Mouse (Mus musculus) adrenal gland, adult (tissue): ENCODE measurements around the gene Ccdc171.
A peak's percentile ranks its signal among the peaks of the same experiment; 100 is the strongest.

Source experiments
- DNase-seq, 2 experiments: peaks; one replicate each; pipeline ENCODE4 v3.0.0; 2022 to 2023; ENCODE audit warnings: low spot score in 1 of 2; ENCODE audit not compliant: inconsistent age in 2 of 2

Gene Ccdc171

GRCm38 (mm10) chr4:83791811-83792210 is 266.5 kb downstream of the Ccdc171 start:
- DNase-seq = no peak

GRCm38 (mm10) chr4:83794315-83794922 is 269.1 kb downstream of the Ccdc171 start:
- DNase-seq = peak; percentile 31 to 79

GRCm38 (mm10) chr4:83794930-83795459 is 269.6 kb downstream of the Ccdc171 start:
- no peak for DNase-seq

DNA sequence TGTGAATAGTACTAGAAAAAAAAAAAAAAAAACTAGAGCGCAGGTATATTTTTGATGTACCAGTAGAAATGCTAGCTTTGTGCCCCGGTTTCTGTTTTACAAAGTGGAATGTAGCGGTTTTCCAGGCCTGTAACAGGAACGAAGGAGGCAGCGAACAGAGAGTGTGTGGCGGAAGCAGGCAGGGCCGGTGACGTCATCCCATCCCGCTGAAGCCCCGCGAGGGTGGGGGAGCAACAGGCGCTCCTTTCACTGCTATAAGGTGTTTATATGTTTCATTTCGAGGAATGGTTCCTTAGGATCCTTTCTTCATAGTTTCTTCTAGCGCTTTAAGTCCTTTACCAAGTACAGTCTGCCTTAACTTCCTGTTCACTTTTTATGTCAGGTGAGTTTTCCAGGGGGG is 272.6 kb downstream of the Ccdc171 start:
- DNase-seq = no peak

GRCm38 (mm10) chr4:83798674-83799430 is 273.5 kb downstream of the Ccdc171 start:
- no peak for DNase-seq

GRCm38 (mm10) chr4:83800402-83800801 is 275.1 kb downstream of the Ccdc171 start:
- DNase-seq = no peak

DNA sequence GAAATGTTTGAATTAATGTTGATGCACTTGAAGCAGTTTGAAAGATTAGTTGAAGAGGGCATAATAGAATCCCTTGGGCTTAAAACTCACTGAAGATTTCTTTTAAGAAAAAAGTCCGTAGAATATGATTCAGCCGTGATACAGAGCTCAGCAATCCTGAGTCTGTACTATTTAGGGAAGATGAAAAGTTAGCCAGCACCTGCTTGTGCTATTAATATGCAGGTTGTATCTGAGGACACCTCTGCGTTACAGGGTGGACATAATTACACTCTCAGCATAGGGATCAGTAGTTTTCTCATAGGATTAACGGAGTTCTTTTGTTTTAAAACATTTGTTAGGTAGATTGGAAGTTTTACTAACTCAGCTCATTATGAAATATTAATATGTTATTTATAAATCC is 291.6 kb downstream of the Ccdc171 start:
- DNase-seq = no peak

DNA sequence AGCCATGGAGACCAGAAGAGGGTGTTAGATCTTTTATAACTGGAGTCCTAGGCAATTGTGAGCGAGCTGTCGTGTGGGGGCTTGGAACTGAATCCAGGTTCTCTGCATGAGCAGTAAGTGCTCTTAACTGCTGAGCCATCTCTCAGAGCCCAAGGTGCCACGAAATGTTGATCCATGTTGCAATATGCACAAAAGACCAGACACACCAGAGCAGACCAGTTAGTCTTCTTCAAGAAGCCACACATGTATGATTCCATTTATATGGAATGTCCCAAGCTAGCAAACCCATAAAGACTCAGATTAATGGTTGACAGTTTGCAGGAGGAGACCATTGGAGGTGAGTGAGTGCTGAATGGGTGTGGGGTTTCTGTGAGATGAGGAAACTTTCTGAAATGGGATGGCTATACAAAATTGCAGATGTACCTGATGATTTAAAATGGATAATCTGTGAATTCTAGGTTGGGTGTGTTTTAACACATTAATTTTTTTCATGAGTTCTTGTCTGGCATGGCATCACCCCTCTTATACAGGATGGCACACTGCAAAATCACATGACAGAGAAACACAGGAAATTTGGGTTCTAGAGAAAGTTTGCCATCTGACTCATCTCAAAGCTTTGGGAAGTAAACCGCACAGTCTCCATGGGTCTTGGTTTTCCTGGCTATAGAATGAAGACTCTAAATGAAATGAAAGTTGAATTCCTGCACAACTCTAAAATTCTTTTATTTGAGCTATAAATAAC is 304.5 kb downstream of the Ccdc171 start:
- DNase-seq = no peak

DNA sequence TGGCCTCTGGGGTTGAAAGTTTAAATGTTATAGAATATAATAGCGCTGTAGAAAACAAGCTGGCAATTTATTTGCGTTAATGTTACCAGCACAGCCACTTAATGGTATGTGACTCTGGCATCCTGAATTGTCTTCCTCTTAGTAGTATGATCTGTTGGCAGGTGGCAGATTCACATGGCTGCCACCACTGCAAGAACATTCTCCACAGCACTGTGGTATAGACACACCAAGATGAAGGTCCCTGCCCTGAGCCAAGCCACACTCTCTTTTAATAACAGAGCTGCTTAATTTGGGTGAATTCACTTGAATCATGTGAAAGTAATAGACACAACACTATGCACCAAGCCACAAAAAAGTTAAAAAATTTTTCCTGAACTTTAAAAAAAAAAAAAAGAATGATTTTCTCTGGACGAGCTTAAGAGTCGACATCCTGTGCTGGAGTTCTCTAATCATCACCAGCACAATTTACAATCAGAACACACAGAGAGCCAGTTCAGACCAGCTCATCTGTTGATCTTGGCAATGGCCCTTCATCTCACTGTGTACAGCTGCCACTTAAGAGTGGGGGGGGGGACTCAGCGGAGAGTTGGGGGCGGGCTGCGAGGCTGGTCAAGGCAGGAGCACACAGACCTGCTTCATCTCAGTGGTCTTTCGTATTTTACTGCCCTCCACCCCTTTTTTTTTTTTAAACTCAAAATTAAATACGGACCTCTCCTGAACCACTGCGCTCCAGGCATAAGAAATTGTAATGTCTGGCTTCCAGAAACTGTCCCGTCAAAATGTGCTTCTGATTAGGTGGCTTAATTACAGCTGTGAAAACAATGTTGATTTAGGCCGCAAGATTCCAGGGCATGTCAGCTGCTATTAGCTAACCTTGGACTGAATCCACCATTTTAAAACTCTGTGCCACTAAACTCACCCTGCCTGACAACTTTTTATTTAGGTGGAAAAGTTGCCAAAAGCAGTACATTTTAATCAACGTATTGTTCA is 305.8 kb downstream of the Ccdc171 start:
- no peak for DNase-seq

DNA sequence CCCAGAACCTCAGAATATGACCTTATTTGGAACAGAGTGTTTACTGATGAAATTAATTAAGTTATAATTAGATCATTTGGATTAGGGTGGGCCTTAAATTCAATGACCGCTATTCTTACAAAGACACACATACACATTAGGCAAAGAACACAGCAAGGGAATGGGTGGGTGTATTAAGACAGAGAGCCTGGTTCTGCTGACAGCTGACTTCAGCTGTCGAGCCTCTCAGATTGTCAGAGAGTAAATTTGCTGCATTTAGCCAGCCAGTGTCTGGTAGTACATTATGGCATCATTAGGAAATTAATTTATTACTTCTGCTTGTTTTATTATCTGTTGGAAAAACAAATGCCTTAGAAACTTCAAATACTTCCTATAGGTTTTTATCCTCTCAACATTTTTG is 313.7 kb downstream of the Ccdc171 start:
- DNase-seq = no peak

GRCm38 (mm10) chr4:83846304-83846703 is 321.0 kb downstream of the Ccdc171 start:
- DNase-seq = no peak

GRCm38 (mm10) chr4:83853885-83854284 is 328.5 kb downstream of the Ccdc171 start:
- no peak for DNase-seq

DNA sequence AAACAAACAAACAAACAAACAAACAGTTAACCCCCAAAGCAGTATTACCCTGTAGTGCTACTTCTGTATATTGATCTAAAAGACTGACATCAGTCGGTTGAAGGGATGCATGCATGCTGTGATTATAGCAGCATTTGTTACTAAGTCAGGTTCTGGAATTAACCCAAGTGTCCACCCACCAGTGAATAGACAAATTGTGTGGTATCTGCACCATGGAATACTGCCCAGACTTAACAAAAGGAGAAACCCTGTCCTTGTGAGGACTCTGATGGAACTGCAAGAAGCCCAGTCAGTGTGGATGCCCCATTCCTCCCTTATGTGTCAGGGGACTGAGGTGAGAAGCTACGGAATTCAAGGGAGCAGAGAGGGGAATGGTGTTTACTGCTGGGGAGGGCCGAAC is 336.4 kb downstream of the Ccdc171 start:
- peak in 1 of 2 experiments; percentile 33 for DNase-seq

GRCm38 (mm10) chr4:83862295-83862694 is 336.9 kb downstream of the Ccdc171 start:
- DNase-seq = no peak

- DNase-seq = no peak
These were observed 351.3 kb downstream of the Ccdc171 start for GRCm38 (mm10) chr4:83876600-83876999.

- no peak for DNase-seq
These were observed 352.9 kb downstream of the Ccdc171 start for GRCm38 (mm10) chr4:83878236-83878635.

DNA sequence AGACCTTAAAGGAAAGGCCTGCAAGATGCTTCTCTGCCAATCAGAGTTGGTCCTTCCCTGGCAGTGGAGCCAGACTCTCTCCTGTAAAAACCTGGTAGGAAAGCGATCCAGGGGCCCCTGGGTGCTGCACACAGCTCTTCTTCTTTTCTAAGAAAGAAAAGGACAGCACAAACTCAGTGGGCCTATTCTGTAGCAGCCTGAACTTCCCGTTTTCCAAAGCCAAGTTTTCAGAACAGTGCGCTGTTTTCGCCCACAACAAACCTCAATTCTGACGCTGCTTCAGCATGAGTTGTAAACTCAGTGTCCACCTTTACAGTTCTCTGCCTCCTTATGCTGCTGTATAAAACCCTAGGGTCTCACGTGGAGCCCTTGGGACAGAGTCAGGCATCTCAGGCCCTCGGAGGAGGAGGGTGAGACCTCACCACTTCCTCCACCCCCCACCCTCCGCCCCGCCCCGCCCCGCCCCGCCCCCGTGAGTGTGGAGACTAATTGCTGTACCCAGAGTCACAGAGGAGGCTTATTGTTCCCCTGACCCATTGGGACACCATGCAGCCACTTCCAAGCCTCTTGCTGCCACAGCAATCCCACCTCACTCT is 363.2 kb downstream of the Ccdc171 start:
- no peak for DNase-seq

DNA sequence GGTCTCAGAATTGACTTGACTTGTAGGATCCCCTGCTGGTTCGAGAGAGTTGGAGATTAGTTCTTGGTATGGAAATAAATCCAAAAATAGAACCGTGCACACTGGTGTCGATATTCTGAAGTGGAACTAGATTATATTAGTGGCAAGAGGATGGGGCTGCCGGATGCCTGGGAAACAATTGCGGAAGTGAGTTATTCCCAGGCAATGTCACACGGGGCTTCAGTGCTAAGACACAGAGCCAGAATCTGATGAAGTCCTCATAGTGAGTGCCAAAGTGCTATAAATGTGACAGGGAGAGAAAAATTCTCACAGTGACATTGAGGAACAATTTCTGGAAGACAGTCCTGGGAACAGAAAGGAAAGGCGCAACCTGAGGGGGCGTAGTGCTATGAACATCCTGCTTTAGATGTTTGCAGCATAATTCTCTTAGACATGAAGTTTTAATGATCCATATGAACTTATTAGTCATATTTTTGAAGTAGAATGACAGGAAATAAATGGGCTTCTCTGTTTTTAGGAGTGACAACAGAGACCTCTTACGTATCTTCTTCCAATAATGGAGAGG is 376.8 kb downstream of the Ccdc171 start:
- no peak for DNase-seq
